Mouse (Mus musculus): ENCODE data around the gene Entpd7.

GRCm38 (mm10) chr19:43767549-43768322, 78.3 kb downstream of the Entpd7 start:
- TF ChIP-seq CTCF (IDR thresholded peaks at IDR 0.05; ENCODE audit: low read depth) = no peak
- no peak for TF ChIP-seq EP300 (optimal IDR thresholded peaks at IDR 0.05)
